Mouse (Mus musculus): ENCODE measurements at regions not wholly inside any gene's neighbourhood (a gene's known extent, or its start where the extent isn't known, plus 50 kb on each side); places are given as distances from the start of the nearest gene placed in this dataset.

DNA sequence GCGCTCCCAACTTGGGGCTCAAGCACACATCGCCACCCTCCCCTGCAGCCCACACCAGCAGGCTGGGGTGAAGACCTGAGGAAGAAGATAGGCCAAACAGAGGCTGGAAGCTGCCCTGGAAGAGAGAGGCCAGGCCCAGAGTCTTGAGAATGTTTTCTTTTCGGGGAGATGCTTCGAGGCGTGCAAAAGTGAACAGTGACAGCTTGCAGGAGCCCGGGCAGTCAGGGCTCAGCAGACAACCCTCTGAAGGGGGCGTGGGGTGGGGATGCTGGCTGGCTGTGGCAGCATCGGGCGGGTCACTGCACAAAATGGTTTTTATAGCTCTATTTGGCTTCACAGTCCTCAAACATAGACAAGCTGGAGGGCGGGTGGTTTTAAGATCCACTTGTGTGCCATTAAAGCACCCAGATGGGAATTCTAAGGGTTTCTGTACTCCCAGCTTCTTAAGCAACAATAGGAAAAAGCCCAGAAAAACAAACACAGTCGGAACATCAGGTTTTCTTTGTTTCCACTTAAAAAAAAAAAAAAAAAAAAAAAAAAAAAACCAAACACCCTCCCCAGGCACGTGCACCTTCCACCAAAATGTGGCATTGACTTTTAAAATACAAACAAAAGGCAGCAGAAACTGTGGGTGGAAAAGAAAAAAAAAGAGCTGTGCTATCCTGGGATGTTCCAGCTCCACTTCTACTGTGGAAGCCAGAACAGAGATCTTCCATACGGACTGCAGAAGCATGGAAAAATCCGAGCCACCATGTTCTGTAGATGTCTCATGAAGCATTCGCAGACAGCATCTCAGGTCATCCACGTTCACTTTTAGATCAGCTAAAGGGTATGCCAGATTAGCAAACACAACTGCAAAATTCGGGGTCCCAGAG is 123.5 kb downstream of the Ly86 start:
- Histone ChIP-seq H3K36me3 (no peaks in the 10 kb centered on the region), H3K9ac (0 out of 2 replicates have a peak overlapping the region, but pooled peaks have one; percentile 17), H3K9me3 (no peaks in the 10 kb centered on the region)

DNA sequence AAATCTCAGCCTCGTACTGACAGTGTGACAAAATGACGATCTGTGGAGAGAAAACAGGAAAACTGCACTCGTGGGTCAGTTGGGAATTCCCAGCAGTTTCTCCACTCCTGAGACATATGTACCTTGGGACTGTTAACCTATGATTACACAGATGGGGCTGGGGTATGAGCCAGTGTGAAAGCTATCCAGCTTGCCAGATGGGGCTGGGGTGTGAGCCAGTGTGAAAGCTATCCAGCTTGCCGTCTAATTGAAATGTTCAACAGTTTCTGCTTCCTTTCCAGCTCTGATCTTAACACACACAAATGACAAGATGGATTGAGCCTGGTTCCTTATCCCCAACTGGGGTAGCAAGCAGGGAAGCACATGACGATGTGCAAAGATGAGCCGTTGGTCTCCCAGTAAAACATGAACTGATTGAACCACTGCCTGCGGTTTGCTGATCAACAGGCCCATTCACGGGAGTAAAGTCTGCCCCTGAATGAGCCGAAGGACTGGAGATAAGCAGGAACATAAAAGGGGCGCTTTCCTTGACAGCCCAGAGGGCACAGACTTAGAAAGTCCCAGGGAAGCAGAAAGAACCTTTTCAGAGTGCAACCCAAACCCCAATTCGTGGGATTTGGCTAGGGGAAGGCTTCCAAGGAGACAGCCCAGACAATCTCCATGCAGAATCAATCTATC is 125.4 kb downstream of the Ly86 start:
- no peak overlapping the region for H3K4me3 ChIP-seq (replicated peaks)
- peak; percentile 81 for ATAC-seq
- 0 out of 2 replicates have a peak overlapping the region, but pooled peaks have one; percentile 9 for H3K4me2 ChIP-seq (replicated peaks)
- 33% methylated on average over 11 of the region's 11 CpGs for WGBS
- H3K27me3 ChIP-seq (replicated peaks): no peaks in the 10 kb centered on the region
- peaks cover 27% of the 10 kb centered on the region for H3K4me1 ChIP-seq (replicated peaks)
- no peaks in the 10 kb centered on the region for H3K36me3 ChIP-seq
- peak overlapping the region; percentile 76; the same call in 1 of the 2 replicates for H3K27ac ChIP-seq
- H3K9me3 ChIP-seq: no peaks in the 10 kb centered on the region
- H3K9ac ChIP-seq: no peak overlapping the region

More for the DNA sequence above, 123.5 kb downstream of the Ly86 start:
- peak; percentile 21; the same call in 1 of the 2 replicates for ATAC-seq
- H3K4me3 ChIP-seq (replicated peaks): no peak overlapping the region
- peaks cover 27% of the 10 kb centered on the region for H3K4me1 ChIP-seq (replicated peaks)
- H3K27ac ChIP-seq: peak overlapping the region; percentile 74
- no peaks in the 10 kb centered on the region for H3K27me3 ChIP-seq (replicated peaks)
- H3K4me2 ChIP-seq (replicated peaks): peak overlapping the region; percentile 18
- WGBS: 46% methylated on average over 17 of the region's 17 CpGs

DNA sequence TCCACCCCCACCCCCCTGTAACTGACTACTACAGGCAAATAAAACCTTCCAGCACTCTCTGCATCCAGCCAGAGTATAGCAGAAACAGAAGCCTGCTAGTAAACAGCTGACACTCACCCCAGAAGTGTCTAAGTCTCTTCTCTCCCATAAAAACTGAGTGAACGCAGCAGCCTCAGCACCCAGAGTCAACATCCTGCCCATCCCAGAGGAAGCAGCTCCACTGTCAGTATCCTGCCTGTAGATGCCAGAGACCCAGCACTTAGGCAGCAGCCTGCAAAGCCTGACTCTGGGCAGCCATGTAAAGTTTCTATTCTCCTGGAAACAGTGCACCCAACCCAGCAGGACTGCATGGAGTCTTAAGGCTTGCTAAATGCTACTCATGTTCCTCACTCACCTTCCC is 128.4 kb downstream of the Ly86 start:
- Histone ChIP-seq H3K27me3 (replicated peaks) (no peaks in the 10 kb centered on the region), H3K4me2 (replicated peaks) (no peak overlapping the region), H3K9me3 (no peaks in the 10 kb centered on the region), H3K36me3 (no peaks in the 10 kb centered on the region), H3K9ac (no peak overlapping the region), H3K4me3 (replicated peaks) (no peak overlapping the region), H3K27ac (no peak overlapping the region), H3K4me1 (replicated peaks) (peaks cover 33% of the 10 kb centered on the region)
- ATAC-seq: no peak
- 46% methylated on average over 1 of the region's 1 CpGs for WGBS

DNA sequence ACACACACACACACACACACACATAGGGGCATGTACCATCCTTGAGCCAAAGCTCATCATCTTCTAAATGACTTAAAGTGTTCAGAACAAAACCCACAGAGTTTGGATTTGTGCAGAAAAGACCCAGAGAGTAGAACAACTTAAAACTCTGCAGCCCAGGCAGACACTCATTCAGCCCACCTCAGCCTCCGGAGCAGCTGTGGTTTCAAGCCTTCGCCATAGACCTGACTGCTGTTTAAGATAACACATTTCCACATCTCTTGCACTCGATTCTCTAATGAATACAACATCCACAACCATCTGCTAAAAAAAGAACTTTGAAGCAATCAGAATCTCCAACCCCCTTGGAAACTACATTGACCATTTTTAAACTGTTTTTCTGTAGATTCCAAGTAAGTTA is 130.8 kb downstream of the Ly86 start:
- WGBS: 72% methylated on average over 3 of the region's 3 CpGs
- no peak for ATAC-seq
- H3K36me3 ChIP-seq: no peaks in the 10 kb centered on the region
- H3K4me2 ChIP-seq (replicated peaks): no peak overlapping the region
- peaks cover 18% of the 10 kb centered on the region for H3K4me1 ChIP-seq (replicated peaks)
- H3K27ac ChIP-seq: peak overlapping the region; percentile 56; the same call in 1 of the 2 replicates
- no peak overlapping the region for H3K4me3 ChIP-seq (replicated peaks)
- H3K9ac ChIP-seq: no peak overlapping the region
- no peaks in the 10 kb centered on the region for H3K27me3 ChIP-seq (replicated peaks)
- no peaks in the 10 kb centered on the region for H3K9me3 ChIP-seq

DNA sequence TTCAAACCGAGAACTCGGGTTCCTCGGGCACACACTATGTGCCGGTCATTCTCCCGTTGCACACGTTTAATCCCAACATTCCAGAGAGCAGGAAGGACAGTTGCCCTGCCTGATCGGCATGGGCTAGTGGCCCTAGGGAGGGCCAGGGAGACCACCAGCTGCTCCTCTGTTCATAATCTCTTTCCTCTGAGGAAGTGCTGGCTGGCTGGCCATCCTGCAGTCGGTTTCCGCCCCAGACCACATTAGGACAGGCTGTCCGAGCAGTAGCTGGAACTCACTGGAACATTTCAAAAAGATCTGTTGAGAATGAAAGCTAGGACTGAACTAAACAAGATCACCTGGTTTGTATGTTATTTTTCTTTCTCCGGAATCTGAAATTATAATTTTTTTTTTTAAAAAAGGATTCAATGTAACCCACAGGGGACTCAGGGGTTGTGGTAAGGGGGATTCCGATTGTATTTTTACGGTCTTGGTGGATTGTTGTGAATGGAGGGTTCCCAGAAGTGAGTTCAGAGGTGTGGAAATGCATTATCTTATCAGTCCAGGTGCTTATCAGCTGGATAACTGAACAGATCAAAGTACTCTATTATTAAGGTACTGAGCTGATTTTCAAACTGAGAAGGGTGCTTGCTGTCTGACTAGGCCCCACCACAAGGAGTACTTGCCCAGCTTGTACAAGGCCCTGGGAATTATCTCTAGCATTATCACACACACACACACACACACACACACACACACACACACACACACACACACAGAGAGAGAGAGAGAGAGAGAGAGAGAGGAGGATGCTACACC is 131.4 kb downstream of the Ly86 start:
- peaks cover 17% of the 10 kb centered on the region for H3K4me1 ChIP-seq (replicated peaks)

DNA sequence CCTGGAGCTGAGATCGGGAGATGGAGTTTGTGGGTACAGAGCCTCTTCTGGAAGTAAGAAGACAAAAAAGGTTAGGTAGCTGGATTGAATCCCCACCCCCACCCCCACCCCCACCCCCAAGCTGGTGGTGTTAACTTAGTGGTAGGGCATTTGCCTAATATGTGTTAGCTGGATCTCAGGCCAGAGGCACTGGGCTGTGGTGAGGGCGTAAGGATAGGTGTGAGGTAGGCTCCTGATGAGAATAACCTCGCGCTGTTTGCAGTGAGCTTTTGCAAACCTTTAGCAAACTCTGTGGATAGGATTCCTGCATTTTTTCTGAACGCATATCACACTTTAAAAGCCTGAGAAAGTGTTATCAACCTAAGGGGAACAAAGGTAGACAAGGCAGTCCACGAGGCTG is 132.3 kb downstream of the Ly86 start:
- peak; percentile 54 for ATAC-seq
- no peaks in the 10 kb centered on the region for H3K36me3 ChIP-seq
- H3K4me3 ChIP-seq (replicated peaks): peak overlapping the region; percentile 32; the same call in 1 of the 2 replicates
- peak overlapping the region; percentile 65 for H3K4me2 ChIP-seq (replicated peaks)
- peak overlapping the region; percentile 83 for H3K27ac ChIP-seq
- no peaks in the 10 kb centered on the region for H3K9me3 ChIP-seq
- no peak overlapping the region for H3K9ac ChIP-seq
- H3K27me3 ChIP-seq (replicated peaks): no peaks in the 10 kb centered on the region
- 11% methylated on average over 6 of the region's 6 CpGs for WGBS
- peaks cover 21% of the 10 kb centered on the region for H3K4me1 ChIP-seq (replicated peaks)

More for the DNA sequence above, 131.4 kb downstream of the Ly86 start:
- Histone ChIP-seq H3K4me3 (replicated peaks) (no peak overlapping the region), H3K9me3 (no peaks in the 10 kb centered on the region), H3K36me3 (no peaks in the 10 kb centered on the region), H3K9ac (no peak overlapping the region), H3K27ac (peak overlapping the region; percentile 83), H3K27me3 (replicated peaks) (no peaks in the 10 kb centered on the region), H3K4me2 (replicated peaks) (peak overlapping the region; percentile 65; the same call in 1 of the 2 replicates)
- WGBS: 47% methylated on average over 13 of the region's 13 CpGs
- peak; percentile 49 for ATAC-seq

DNA sequence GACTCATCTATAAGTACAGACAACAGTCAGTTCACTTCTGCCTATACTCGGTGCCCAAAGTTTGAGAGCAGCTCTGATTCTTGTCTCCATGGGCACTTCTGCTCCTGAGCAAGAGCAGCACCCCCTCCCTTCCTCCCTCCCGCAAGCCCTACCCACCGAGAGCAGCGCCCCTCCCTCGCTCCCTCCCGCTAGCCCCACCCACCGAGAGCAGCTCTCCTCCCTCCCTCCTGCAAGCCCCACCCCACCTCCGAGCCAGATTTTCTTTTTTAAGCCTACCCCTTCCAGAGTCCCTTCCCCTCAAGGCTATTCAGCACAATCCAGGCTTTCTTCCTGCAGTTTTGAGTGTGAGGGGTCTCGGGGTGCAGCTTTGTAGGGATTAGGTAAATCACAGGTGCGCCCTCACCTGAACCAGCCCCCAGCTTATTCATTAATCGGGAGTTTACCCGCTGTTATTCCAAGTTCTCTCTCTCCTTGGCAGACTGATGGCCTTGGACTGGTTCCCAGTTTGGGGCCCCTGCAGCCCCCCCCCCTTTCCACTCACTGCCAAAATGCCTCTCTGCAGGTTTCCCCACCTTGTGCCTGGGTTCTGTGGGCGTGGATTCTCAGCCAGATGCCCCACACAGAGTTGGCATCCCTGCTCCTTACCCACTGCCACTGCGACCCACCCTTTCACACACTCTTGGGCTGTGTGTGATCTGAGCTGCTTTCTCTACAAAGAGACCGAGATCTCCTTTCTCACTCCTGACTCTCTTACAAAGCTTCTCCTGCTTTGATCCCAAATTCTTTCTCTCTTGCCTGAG is 132.9 kb downstream of the Ly86 start:
- WGBS: 5% methylated on average over 14 of the region's 15 CpGs

DNA sequence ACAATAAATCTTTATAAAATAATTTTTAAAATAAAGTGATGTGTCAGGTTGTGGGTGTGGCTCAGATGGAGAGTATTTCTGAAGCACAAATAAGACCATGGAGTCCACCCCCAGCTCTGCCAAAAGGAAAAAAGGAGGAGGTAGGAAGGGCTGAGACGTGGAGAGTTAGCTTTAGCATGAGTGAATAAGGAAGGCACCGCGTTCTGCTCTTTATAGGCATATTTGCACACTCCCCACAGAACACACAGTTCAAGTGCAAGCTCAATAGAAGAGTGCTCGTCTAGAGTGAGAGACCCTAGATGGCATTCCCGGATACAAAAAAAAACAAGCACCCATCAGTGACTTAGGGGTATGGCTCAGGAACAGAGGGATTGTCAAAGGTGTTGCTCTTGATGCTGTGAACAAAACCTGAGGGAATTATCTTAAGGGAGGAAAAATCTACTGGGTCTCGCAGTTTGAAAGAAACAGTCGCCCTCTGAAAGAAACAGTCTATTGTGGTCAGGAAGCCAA is 134.2 kb downstream of the Ly86 start:
- peaks cover 29% of the 10 kb centered on the region for H3K4me1 ChIP-seq (replicated peaks)
- no peaks in the 10 kb centered on the region for H3K27me3 ChIP-seq (replicated peaks)
- WGBS: 89% methylated on average over 7 of the region's 7 CpGs
- no peak overlapping the region for H3K4me2 ChIP-seq (replicated peaks)
- H3K36me3 ChIP-seq: no peaks in the 10 kb centered on the region
- H3K9me3 ChIP-seq: no peaks in the 10 kb centered on the region
- H3K9ac ChIP-seq: no peak overlapping the region
- no peak overlapping the region for H3K4me3 ChIP-seq (replicated peaks)
- no peak for ATAC-seq
- no peak overlapping the region for H3K27ac ChIP-seq

More for the DNA sequence above, 132.9 kb downstream of the Ly86 start:
- H3K4me3 ChIP-seq (replicated peaks): peak overlapping the region; percentile 32
- H3K9ac ChIP-seq: peak overlapping the region; percentile 30; the same call in 1 of the 2 replicates
- peak overlapping the region; percentile 83 for H3K27ac ChIP-seq
- H3K4me1 ChIP-seq (replicated peaks): peaks cover 23% of the 10 kb centered on the region
- H3K36me3 ChIP-seq: no peaks in the 10 kb centered on the region
- H3K4me2 ChIP-seq (replicated peaks): peak overlapping the region; percentile 65
- H3K9me3 ChIP-seq: no peaks in the 10 kb centered on the region
- peak; percentile 87 for ATAC-seq
- H3K27me3 ChIP-seq (replicated peaks): no peaks in the 10 kb centered on the region

DNA sequence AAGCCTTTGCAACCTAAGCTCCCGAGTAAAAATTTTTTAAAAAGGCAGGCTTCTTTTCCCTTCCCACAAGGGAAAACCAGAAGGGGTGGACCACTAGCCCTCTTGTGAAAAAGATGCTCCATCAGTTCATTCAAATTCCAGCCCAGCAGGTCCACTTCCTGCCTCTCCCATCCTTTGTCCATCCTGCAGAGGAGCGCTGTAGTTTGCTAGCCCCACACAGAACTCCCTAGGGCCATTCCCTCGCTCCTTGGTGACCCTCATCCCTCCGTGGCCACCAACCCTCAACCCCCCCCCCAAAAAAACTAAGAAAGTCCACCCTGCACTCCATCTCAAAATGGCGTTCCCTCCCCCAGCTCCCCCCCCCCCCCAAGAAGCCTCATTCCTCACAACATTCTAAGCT is 136.5 kb downstream of the Ly86 start:
- no peaks in the 10 kb centered on the region for H3K36me3 ChIP-seq
- H3K4me2 ChIP-seq (replicated peaks): no peak overlapping the region
- no peaks in the 10 kb centered on the region for H3K27me3 ChIP-seq (replicated peaks)
- ATAC-seq: no peak
- no peak overlapping the region for H3K9ac ChIP-seq
- 57% methylated on average over 5 of the region's 5 CpGs for WGBS
- H3K4me3 ChIP-seq (replicated peaks): no peak overlapping the region
- peaks cover 29% of the 10 kb centered on the region for H3K4me1 ChIP-seq (replicated peaks)
- 0 out of 2 replicates have a peak overlapping the region, but pooled peaks have one; percentile 76 for H3K27ac ChIP-seq
- H3K9me3 ChIP-seq: no peaks in the 10 kb centered on the region

DNA sequence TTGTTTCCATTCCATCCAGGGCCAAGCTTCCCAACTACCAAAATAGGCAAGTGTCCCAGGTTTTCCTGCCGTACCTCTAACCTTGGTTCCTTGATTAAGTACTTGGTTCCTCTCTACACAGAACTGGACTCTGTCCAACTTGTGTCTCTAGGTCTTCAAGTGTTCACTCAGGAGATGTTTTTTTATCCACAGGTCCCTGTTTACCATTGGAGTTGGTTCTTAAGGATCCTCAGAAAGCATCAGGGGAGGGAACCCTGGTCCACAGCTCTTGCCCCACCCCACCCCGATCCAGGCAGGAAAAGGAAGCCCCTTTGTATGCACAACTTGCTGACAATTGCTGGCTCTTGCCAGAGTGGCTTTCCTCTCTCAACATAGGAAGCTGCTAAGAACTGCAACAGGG is 137.0 kb downstream of the Ly86 start:
- WGBS: 36% methylated on average over 2 of the region's 2 CpGs
- Histone ChIP-seq H3K4me2 (replicated peaks) (no peak overlapping the region), H3K4me3 (replicated peaks) (no peak overlapping the region), H3K36me3 (no peaks in the 10 kb centered on the region), H3K27ac (peak overlapping the region; percentile 76), H3K4me1 (replicated peaks) (peaks cover 27% of the 10 kb centered on the region), H3K27me3 (replicated peaks) (no peaks in the 10 kb centered on the region), H3K9ac (no peak overlapping the region), H3K9me3 (no peaks in the 10 kb centered on the region)
- ATAC-seq: no peak

DNA sequence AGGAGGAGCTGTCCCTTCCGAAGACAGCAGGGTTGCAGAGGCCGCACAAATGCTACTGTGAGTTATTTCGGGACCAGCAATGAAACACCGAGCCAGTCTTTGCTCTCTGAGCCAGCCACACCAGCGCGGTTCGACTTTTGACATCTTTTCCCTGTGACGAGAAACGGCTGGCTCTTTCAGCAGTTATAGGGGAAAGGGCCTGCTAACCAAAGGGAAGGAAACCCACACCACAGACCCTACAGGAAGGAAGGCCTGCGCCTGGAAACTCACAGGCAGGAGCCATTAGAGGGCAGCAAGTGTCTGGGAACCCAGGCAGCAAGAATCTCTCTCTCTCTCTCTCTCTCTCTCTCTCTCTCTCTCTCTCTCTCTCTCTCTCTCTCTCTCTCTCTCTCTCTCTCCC is 137.6 kb downstream of the Ly86 start:
- WGBS: 11% methylated on average over 10 of the region's 10 CpGs
- peaks cover 21% of the 10 kb centered on the region for H3K4me1 ChIP-seq (replicated peaks)
- H3K27ac ChIP-seq: peak overlapping the region; percentile 76
- H3K9me3 ChIP-seq: no peaks in the 10 kb centered on the region
- ATAC-seq: peak; percentile 69
- H3K4me3 ChIP-seq (replicated peaks): no peak overlapping the region
- no peaks in the 10 kb centered on the region for H3K27me3 ChIP-seq (replicated peaks)
- H3K36me3 ChIP-seq: no peaks in the 10 kb centered on the region
- H3K4me2 ChIP-seq (replicated peaks): peak overlapping the region; percentile 51; the same call in 1 of the 2 replicates
- 0 out of 2 replicates have a peak overlapping the region, but pooled peaks have one; percentile 11 for H3K9ac ChIP-seq

All from intestine, embryonic 15.5 days (tissue).